Mouse (Mus musculus) ES-Bruce4 (cell line): ENCODE measurements around the gene Nkpd1.

Source experiments
- CTCF ChIP-seq: IDR thresholded peaks from one replicate; pipeline ENCODE4 v1.8.1; 2011; ENCODE audit warnings: low read depth, low read length
- POLR2A ChIP-seq: IDR thresholded peaks from one replicate; pipeline ENCODE4 v1.8.1; 2011; ENCODE audit warnings: low read length; ENCODE audit not compliant: insufficient read depth

- TF ChIP-seq POLR2A (no peak), CTCF (no peak)
Observed at GRCm38 (mm10) chr7:19542155-19542691, 24.6 kb downstream of the Nkpd1 start.
